Mouse (Mus musculus) neural tube, embryonic 15.5 days (tissue): Measurements from ENCODE around the gene Gatb. TPM values are rescaled to one million over a fixed set of nuclear protein-coding genes. Genes with fewer than 3 reads are reported as not detected.

ENCODE experiments used
- ATAC-seq: fragments of 200-750 bp; cut with Nextera tagmentation; 2 replicates; pipeline ENCODE4 v1.8.0; 2017; ENCODE audit warnings: mild to moderate bottlenecking, moderate TSS enrichment, moderate library complexity; ENCODE audit not compliant: low FRiP score
- H3K27ac ChIP-seq: fragments of 300-500 bp; sonication (generic); replicated peaks from 2 replicates; pipeline ENCODE4 v1.5.1; 2015; ENCODE audit warnings: mild to moderate bottlenecking, inconsistent platforms
- H3K27me3 ChIP-seq: fragments of 300-500 bp; sonication (generic); replicated peaks from 2 replicates; pipeline ENCODE4 v1.6.1; 2015; ENCODE audit warnings: inconsistent platforms
- H3K36me3 ChIP-seq: fragments of 300-500 bp; sonication (generic); 2 replicates; pipeline ENCODE4 v1.6.1; 2015; ENCODE audit warnings: inconsistent platforms
- H3K4me1 ChIP-seq: fragments of 300-500 bp; sonication (generic); 2 replicates; pipeline ENCODE4 v1.6.1; 2015; ENCODE audit warnings: inconsistent platforms
- H3K4me2 ChIP-seq: fragments of 300-500 bp; sonication (generic); 2 replicates; pipeline ENCODE4 v1.6.1; 2015; ENCODE audit warnings: inconsistent platforms, mild to moderate bottlenecking, moderate library complexity
- H3K4me3 ChIP-seq: fragments of 300-500 bp; sonication (generic); replicated peaks from 2 replicates; pipeline ENCODE4 v1.5.1; 2015; ENCODE audit warnings: mild to moderate bottlenecking, inconsistent platforms
- H3K9ac ChIP-seq: fragments of 300-500 bp; sonication (generic); replicated peaks from 2 replicates; pipeline ENCODE4 v1.6.1; 2015; ENCODE audit warnings: mild to moderate bottlenecking, inconsistent platforms
- H3K9me3 ChIP-seq: fragments of 300-500 bp; sonication (generic); replicated peaks from 2 replicates; pipeline ENCODE4 v1.6.1; 2016; ENCODE audit warnings: inconsistent platforms
- WGBS: fragments of 180-500 bp; shearing (Covaris S2); methylation state at CpG from one replicate; pipeline ENCODE4 v1.1.7; 2015; ENCODE audit warnings: mixed read lengths; 5-methylcytosine and 5-hydroxymethylcytosine counted together
- polyA plus RNA-seq: library from polyadenylated mRNA; unstranded; fragments of >200 nt; fragmentation: Nextera tagmentation; extraction: Ambion mirVana; gene quantifications from 2 replicates; pipeline ENCODE4 v1.2.1, GENCODE M21; 2015

The Gatb gene
- polyA plus RNA-seq, 1 experiment from 2014 or later = 20.9 TPM

DNA sequence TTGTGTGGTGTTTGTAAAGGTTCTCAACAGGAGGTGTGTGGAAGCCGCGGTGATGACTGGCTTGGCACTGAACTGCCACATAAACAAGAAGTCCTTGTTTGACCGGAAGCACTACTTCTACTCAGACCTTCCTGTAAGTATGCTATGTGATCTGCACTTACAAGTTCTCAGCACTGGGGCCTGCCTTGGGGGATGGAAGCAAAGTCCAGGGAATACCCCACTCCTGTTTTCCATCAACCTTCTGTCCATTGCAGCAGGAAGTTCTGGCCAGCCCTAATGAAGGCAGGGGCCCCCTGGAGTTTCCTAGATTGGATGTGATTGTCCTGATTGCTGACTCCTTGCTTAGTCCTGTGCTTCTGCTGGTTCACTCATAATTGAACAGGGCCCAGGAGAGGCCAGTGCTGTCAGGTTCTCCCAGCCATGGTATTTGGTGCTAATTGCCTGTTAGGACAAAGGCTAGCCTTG lies 28.0 kb downstream of the Gatb start:
- Histone ChIP-seq H3K4me2 (no peak overlapping the region), H3K27ac (peak overlapping the region; percentile 13; the same call in 1 of the 2 replicates), H3K9me3 (no peaks in the 10 kb centered on the region), H3K4me1 (peaks cover 33% of the 10 kb centered on the region), H3K9ac (no peak overlapping the region), H3K36me3 (no peaks in the 10 kb centered on the region), H3K4me3 (no peak overlapping the region), H3K27me3 (no peaks in the 10 kb centered on the region)
- WGBS = 75% methylated on average over 3 of the region's 3 CpGs
- peak; percentile 48; the same call in 1 of the 2 replicates for ATAC-seq

DNA sequence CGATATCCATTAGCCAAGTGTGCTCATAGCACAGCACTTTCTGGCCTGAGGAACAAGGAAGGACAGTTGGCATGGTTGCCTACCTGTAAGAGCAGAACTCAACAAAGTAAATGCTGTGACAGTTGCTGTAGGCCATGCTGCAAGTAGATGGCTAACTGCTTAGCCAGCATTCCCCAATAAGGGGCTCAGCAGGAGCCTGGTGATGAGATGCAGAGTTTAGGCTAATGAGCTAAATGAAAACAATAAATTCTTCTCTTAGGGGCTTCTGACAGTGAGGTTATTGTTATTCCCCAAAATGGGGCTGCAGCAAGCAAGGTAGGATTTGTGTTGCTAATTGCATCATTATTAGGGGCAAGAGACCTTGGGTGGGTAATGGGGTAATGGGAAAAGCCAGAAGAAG lies 29.9 kb downstream of the Gatb start:
- peak overlapping the region; percentile 18; the same call in 1 of the 2 replicates for H3K27ac ChIP-seq
- H3K4me1 ChIP-seq = peaks cover 33% of the 10 kb centered on the region
- ATAC-seq = peak; percentile 57
- H3K27me3 ChIP-seq = no peaks in the 10 kb centered on the region
- no peak overlapping the region for H3K4me2 ChIP-seq
- 56% methylated on average over 1 of the region's 1 CpGs for WGBS
- no peaks in the 10 kb centered on the region for H3K9me3 ChIP-seq
- H3K4me3 ChIP-seq = no peak overlapping the region
- no peaks in the 10 kb centered on the region for H3K36me3 ChIP-seq
- no peak overlapping the region for H3K9ac ChIP-seq

DNA sequence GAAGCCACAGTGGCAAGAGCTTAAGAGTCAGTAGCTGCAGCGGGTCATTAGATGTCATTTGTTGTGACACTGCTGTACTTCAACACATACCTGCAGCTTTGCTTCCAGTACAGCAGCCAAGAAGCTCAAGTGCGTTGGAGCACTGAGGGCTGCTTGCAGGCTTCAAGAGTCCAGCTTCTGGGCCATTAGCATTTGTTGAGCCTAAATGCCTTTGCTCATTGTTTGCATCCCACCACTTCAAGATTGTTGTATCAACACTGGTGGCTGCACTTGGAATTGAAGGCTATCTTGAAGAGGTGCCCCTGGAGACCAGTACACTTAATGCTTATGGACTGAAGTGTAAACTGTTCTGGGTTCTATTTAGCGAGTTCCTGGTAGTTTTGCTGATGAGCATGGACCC lies 33.0 kb downstream of the Gatb start:
- H3K27me3 ChIP-seq = no peaks in the 10 kb centered on the region
- H3K36me3 ChIP-seq = no peaks in the 10 kb centered on the region
- H3K4me2 ChIP-seq = no peak overlapping the region
- no peak overlapping the region for H3K9ac ChIP-seq
- no peak overlapping the region for H3K27ac ChIP-seq
- H3K4me3 ChIP-seq = no peak overlapping the region
- 90% methylated on average over 3 of the region's 3 CpGs for WGBS
- H3K9me3 ChIP-seq = no peaks in the 10 kb centered on the region
- ATAC-seq = no peak
- peaks cover 14% of the 10 kb centered on the region for H3K4me1 ChIP-seq

DNA sequence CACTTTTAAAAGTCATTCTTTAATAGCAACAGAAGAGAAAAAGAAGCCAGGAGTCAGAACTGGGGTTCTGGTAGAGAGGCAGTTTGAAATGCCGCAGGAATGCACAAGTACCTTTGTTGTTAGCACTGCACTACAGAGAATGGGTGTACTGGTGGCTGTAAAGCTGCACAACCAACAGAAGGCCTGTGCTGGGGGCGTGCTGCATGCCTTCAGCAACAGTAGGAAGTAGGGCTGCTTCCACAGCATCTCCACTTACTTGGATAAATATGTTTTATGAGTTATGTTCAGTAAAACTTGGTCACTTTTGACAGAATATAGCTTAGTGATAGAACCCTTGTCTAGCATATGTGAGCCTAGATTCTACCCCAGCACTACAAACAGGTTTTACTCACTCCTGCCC lies 33.8 kb downstream of the Gatb start:
- H3K27me3 ChIP-seq = no peaks in the 10 kb centered on the region
- WGBS = 87% methylated on average over 2 of the region's 2 CpGs
- no peaks in the 10 kb centered on the region for H3K36me3 ChIP-seq
- H3K4me1 ChIP-seq = peaks cover 8% of the 10 kb centered on the region
- no peak overlapping the region for H3K9ac ChIP-seq
- H3K27ac ChIP-seq = no peak overlapping the region
- no peak overlapping the region for H3K4me2 ChIP-seq
- no peak for ATAC-seq
- H3K9me3 ChIP-seq = no peaks in the 10 kb centered on the region
- H3K4me3 ChIP-seq = no peak overlapping the region

DNA sequence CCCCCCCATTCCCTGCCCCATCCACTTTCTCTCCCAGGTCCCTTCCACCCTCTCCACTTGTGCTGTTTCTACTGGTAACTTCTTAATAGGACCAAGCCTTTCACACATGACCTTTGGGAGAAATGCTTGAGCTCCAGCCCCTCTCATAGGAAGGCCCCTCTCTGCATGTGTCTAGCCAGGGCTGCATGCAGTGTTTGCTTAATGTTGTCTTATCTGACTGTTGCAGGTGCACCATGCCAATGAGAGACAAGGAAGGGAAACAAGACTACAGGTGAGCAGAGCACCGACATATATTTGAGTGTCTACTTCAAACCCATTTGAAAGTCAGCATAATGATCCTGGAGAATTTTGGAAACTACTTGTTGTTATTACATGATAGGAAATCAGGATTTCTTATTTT lies 42.5 kb downstream of the Gatb start:
- no peaks in the 10 kb centered on the region for H3K4me1 ChIP-seq
- ATAC-seq = no peak
- H3K4me2 ChIP-seq = no peak overlapping the region
- 97% methylated on average over 1 of the region's 1 CpGs for WGBS
- H3K36me3 ChIP-seq = peaks cover 5% of the 10 kb centered on the region; the same call in 1 of the 2 replicates
- no peak overlapping the region for H3K9ac ChIP-seq
- H3K27ac ChIP-seq = no peak overlapping the region
- H3K9me3 ChIP-seq = no peaks in the 10 kb centered on the region
- no peak overlapping the region for H3K4me3 ChIP-seq
- H3K27me3 ChIP-seq = no peaks in the 10 kb centered on the region

DNA sequence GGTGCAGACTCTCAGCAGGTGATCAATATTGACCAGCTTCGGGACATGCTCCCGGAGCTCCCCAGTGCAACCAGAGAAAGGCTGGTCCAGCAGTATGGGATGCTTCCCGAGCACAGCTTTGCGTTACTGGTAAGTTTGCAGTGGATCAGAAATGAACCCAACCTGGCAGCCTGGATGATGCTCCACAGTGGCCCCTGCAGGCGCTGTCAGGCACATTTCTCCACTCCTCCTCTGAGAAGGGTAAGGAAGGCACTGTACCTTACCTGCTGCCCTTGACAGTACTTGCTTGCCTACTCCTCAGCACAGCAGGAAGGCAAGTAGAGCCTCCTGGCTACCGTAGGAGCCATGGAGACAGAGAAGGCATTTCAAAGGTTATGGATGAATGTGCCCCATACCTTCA lies 45.0 kb downstream of the Gatb start:
- no peak overlapping the region for H3K4me3 ChIP-seq
- no peaks in the 10 kb centered on the region for H3K4me1 ChIP-seq
- WGBS = 77% methylated on average over 6 of the region's 6 CpGs
- no peak overlapping the region for H3K9ac ChIP-seq
- H3K27ac ChIP-seq = no peak overlapping the region
- no peak for ATAC-seq
- H3K36me3 ChIP-seq = peaks cover 5% of the 10 kb centered on the region; the same call in 1 of the 2 replicates
- H3K27me3 ChIP-seq = no peaks in the 10 kb centered on the region
- no peak overlapping the region for H3K4me2 ChIP-seq
- no peaks in the 10 kb centered on the region for H3K9me3 ChIP-seq

DNA sequence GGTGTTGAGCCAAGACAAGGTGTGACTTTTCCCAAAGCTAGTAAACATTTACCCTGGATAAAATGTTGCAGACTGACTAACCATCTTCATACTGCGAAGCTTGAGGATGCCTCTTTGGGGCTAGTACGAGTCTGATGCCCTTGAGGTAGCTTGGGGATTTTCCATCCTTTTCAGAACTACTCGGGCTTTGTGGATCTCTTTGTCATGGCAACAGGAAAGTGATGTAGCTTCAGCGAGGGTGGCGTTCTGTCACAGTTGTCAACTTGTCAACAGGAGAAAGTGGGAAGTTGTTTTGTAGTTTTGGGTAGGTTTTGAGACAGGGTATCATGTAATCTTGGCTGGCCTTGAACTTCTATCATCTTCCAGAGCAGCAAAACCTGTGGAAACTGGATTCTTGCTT lies 45.4 kb downstream of the Gatb start:
- H3K9me3 ChIP-seq = no peaks in the 10 kb centered on the region
- no peak overlapping the region for H3K27ac ChIP-seq
- H3K9ac ChIP-seq = no peak overlapping the region
- WGBS = 91% methylated on average over 5 of the region's 5 CpGs
- ATAC-seq = no peak
- no peaks in the 10 kb centered on the region for H3K4me1 ChIP-seq
- no peak overlapping the region for H3K4me2 ChIP-seq
- H3K4me3 ChIP-seq = no peak overlapping the region
- peaks cover 5% of the 10 kb centered on the region; the same call in 1 of the 2 replicates for H3K36me3 ChIP-seq
- H3K27me3 ChIP-seq = no peaks in the 10 kb centered on the region

DNA sequence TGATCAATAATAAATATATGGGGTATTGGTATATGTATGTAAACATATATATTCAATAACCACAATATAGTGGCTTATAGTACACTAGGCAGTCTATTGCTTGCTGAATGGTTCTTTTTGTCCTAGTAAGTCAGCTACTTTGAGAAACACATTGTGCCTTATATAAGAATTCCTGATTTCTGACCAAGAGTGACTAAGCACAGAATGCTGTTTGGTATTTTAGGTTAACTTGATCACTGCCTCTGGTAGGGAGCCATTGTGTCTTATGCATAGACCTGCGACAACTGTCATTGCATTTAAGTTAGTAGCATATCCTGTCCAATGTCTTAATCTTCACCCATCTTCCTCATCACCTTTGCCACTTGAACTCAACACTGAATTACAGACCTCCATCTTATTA lies 45.8 kb downstream of the Gatb start:
- H3K4me1 ChIP-seq = no peaks in the 10 kb centered on the region
- H3K27me3 ChIP-seq = no peaks in the 10 kb centered on the region
- no peak overlapping the region for H3K4me3 ChIP-seq
- no peak for ATAC-seq
- H3K27ac ChIP-seq = no peak overlapping the region
- 100% methylated on average over 1 of the region's 1 CpGs for WGBS
- H3K36me3 ChIP-seq = peaks cover 5% of the 10 kb centered on the region; the same call in 1 of the 2 replicates
- H3K4me2 ChIP-seq = no peak overlapping the region
- H3K9ac ChIP-seq = no peak overlapping the region
- H3K9me3 ChIP-seq = no peaks in the 10 kb centered on the region

DNA sequence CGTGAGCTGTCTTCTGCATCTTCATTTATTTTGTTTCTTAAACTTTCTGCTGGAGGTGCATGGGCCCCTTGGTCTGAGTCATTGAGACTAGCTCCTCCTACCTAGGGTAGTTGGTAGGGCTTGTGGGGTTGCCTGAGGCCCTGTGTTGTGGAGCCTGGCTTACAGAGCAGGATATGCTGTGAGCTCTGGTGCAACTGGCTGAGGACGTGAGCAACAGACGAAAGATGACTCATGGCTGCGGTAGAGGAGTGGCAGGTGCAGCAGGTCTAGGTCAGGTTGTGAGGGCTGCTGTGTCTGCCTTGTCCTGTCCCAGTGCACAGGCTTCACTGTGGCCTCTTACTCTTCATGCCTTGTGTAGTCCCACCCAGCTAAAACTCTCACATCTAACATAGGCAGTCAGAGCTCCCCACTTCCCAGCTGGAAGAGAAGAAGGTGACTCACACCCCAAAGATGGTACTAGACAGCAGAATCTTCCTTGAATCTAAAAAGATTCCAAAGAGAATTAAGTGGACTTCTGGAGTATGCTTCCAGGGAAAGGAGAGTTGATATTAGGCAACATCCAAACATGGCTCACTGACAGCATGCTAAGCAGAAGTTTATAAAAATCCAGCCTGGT lies 56.1 kb downstream of the Gatb start:
- Histone ChIP-seq H3K4me2 (no peak overlapping the region), H3K27ac (no peak overlapping the region), H3K36me3 (no peaks in the 10 kb centered on the region), H3K9me3 (no peaks in the 10 kb centered on the region), H3K9ac (no peak overlapping the region), H3K4me1 (no peaks in the 10 kb centered on the region), H3K4me3 (no peak overlapping the region), H3K27me3 (no peaks in the 10 kb centered on the region)
- 95% methylated on average over 4 of the region's 4 CpGs for WGBS
- no peak for ATAC-seq

DNA sequence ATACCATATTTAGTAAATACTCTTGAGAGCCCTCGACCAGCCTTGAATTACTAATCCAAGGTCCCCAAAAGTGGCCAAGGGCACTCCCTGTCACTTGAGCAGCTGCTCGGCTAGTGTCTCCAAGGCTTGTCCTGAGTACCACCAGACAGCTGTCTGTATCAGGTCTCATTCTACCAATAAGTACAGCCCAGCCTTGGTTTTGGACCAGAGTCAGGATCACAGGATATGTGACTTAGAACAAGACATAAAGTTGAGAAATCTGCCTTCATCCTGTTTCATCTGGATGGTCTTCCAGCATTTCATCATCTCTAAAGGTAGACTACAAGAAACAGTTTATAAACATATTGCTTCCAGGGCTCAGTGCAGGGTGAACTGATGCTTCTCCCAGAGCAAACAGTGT lies 59.8 kb downstream of the Gatb start:
- 98% methylated on average over 2 of the region's 2 CpGs for WGBS
- ATAC-seq = no peak

DNA sequence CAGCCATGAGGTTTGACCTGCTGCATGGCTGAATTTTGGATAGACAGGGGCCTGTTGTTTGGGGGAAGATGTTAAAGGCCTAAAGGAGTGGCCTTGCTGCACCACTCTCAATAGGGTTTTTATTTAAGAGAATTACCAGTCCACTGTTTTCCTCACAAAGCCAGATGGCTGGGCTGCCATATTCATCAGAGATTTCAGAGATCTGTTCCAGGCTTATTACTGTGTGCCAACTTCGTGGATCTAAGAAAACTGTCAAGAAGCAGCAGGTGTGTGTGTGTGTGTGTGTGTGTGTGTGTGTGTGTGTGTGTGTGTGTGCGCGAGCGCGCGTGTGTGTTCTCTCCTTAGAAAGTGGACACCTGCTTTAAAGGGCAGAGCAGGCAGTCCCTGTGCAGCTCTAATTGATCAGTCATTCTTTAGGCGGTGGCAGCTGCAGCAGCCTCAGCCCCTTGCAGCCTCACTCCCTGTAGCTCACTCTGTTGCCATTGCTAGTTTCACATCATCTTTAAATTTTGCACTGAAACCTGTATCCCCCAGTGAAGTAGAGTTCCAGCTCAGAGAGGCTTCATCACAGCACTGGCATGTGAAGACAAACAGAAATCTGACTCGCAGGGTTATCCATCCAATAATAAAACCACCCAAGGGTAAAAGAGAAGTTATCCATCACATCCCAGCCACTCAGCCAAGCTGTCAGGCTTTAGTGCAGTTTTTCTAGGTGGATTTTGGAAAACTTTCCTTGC lies 60.6 kb downstream of the Gatb start:
- WGBS = 65% methylated on average over 8 of the region's 8 CpGs
- Histone ChIP-seq H3K4me3 (no peak overlapping the region), H3K36me3 (no peaks in the 10 kb centered on the region), H3K27ac (no peak overlapping the region), H3K4me1 (no peaks in the 10 kb centered on the region), H3K27me3 (no peaks in the 10 kb centered on the region), H3K4me2 (no peak overlapping the region), H3K9me3 (no peaks in the 10 kb centered on the region), H3K9ac (no peak overlapping the region)
- no peak for ATAC-seq

More for the DNA sequence above, 59.8 kb downstream of the Gatb start:
- H3K4me3 ChIP-seq = no peak overlapping the region
- no peaks in the 10 kb centered on the region for H3K36me3 ChIP-seq
- H3K9ac ChIP-seq = no peak overlapping the region
- no peaks in the 10 kb centered on the region for H3K4me1 ChIP-seq
- no peaks in the 10 kb centered on the region for H3K9me3 ChIP-seq
- H3K27ac ChIP-seq = no peak overlapping the region
- H3K4me2 ChIP-seq = no peak overlapping the region
- H3K27me3 ChIP-seq = no peaks in the 10 kb centered on the region

DNA sequence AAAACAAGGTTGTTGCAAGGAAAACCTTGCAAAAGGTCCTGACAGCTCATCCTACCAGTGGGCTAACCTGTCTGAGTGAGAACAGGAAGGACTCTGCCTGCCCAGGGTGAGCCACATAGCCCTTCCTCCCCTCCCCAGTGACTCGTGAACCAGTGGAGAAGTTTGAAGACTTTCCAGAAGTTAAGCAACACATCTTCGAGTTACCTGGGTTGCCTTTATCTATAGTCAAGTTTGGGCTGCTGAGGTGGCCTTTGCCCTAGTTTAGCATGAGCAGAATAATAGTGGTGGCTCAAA lies 61.2 kb downstream of the Gatb start:
- H3K4me1 ChIP-seq = no peaks in the 10 kb centered on the region
- H3K27me3 ChIP-seq = no peaks in the 10 kb centered on the region
- H3K4me3 ChIP-seq = no peak overlapping the region
- no peak overlapping the region for H3K9ac ChIP-seq
- H3K4me2 ChIP-seq = no peak overlapping the region
- no peak for ATAC-seq
- 78% methylated on average over 2 of the region's 2 CpGs for WGBS
- H3K9me3 ChIP-seq = no peaks in the 10 kb centered on the region
- H3K36me3 ChIP-seq = no peaks in the 10 kb centered on the region
- H3K27ac ChIP-seq = no peak overlapping the region
